In the genomic region with DNA sequence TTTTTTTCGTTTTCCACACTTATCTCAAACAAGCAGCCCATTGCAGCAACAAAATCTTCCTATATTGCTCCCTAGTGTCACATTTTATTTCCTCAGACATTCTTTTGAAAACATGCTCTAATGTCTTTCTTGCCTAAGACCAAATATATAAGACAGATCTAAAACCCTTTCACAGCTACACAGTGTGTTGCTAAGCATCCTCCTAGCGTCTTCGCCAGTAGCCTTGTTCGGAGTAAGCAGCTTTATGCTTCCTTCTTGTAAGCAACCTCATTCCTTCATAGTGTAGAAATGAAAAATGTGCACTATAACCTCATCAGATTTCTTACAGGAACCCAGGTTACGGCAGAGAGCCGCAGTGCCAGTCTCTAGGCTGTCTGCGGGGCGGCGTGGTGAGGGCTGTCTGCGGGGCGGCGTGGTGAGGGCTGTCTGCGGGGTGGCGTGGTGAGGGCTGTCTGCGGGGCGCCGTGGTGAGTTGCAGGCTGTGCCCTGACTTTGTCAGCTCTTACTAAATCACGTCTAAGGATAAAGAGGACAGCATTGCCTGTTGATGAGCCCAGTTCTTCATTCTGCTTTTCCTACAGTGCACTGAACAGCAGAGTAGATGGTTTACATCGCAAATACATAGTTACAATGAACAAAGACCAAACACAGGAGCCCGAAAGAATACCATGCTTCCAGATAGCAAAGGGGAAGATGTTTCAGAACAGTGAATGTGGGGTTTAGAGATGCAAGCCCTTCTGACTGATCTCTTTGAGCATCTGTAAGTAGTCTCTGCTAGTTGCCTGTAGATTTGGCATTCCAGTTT, we compare ENCODE assay signal across 15 mouse cellular contexts. TPM values are rescaled to one million over a fixed set of nuclear protein-coding genes. Genes with fewer than 3 reads are reported as not detected.
DNase-seq lines count a peak whose midpoint lies in the region; ATAC-seq and TF ChIP-seq lines count a peak whose summit lies in the region.
"Had no signal": no experiment of that assay in that cellular context is flagged by ENCODE, and none has a peak within 500 bp of the region (broad histone marks: within the 10 kb centered on the region; RNA-seq: fewer than 3 reads in every experiment).

No protein-coding gene starts in this region.

- WGBS in heart, embryonic 15.5 days = 52% methylated on average over 20 of the region's 20 CpGs
- WGBS in neural tube, embryonic 11.5 days = 61% methylated on average over 20 of the region's 20 CpGs
- WGBS in forebrain, postnatal 0 days = 58% methylated on average over 20 of the region's 20 CpGs
- 51% methylated on average over 20 of the region's 20 CpGs for WGBS in olfactory bulb, adult 2 months

- no peak for TF ChIP-seq POLR2A in olfactory bulb, adult 2 months (IDR thresholded peaks at IDR 0.05; ENCODE audit: insufficient read depth, low read depth, low read length)

- no peaks in the 10 kb centered on the region for H3K27me3 ChIP-seq in heart, embryonic 15.5 days
- no peaks in the 10 kb centered on the region for H3K27me3 ChIP-seq in neural tube, embryonic 11.5 days (ENCODE audit: control insufficient read depth, insufficient read depth, low read length)
- H3K27me3 ChIP-seq in forebrain, postnatal 0 days (ENCODE audit: insufficient read depth, low read length) = no peaks in the 10 kb centered on the region
- H3K27me3 ChIP-seq: CH12.LX had no signal

- TF ChIP-seq CTCF in forebrain, postnatal 0 days (IDR thresholded peaks at IDR 0.05; ENCODE audit: low read depth) = no peak
- no peak for TF ChIP-seq CTCF in olfactory bulb, adult 2 months (IDR thresholded peaks at IDR 0.05; ENCODE audit: insufficient read depth, low read depth, low read length)

- H3K4me1 ChIP-seq in heart, embryonic 15.5 days (replicated peaks) = no peaks in the 10 kb centered on the region
- H3K4me1 ChIP-seq in neural tube, embryonic 11.5 days (ENCODE audit: control insufficient read depth, insufficient read depth, low read length) = no peaks in the 10 kb centered on the region; the same call in 1 of the 2 replicates
- no peaks in the 10 kb centered on the region for H3K4me1 ChIP-seq in forebrain, postnatal 0 days (ENCODE audit: insufficient read depth)
- peaks cover 3% of the 10 kb centered on the region; the same call in 1 of the 2 replicates for H3K4me1 ChIP-seq in olfactory bulb, adult 2 months (ENCODE audit: control insufficient read depth, insufficient read depth, low read length)

- H3K9ac ChIP-seq in heart, embryonic 15.5 days = no peak overlapping the region
- H3K9ac ChIP-seq in neural tube, embryonic 11.5 days (ENCODE audit: low read length) = peak overlapping the region; percentile 11; the same call in 1 of the 2 replicates
- H3K9ac ChIP-seq in forebrain, postnatal 0 days = 0 out of 2 replicates have a peak overlapping the region, but pooled peaks have one; percentile 19
- H3K9ac ChIP-seq: liver, embryonic 14.5 days had no signal

- peak overlapping the region; percentile 24 for H3K4me2 ChIP-seq in heart, embryonic 15.5 days
- no peak overlapping the region for H3K4me2 ChIP-seq in neural tube, embryonic 11.5 days (ENCODE audit: low read depth)
- H3K4me2 ChIP-seq in forebrain, postnatal 0 days (ENCODE audit: low read depth) = peak overlapping the region; percentile 30

- no peak for ATAC-seq in heart, embryonic 15.5 days (replicated peaks; ENCODE audit: insufficient number of reproducible peaks, insufficient read depth, low FRiP score, low read depth)
- ATAC-seq in neural tube, embryonic 11.5 days (ENCODE audit: insufficient read depth, low FRiP score, low TSS enrichment) = no peak
- peak; percentile 52 for ATAC-seq in forebrain, postnatal 0 days

- H3K36me3 ChIP-seq in heart, embryonic 15.5 days = no peaks in the 10 kb centered on the region
- H3K36me3 ChIP-seq in neural tube, embryonic 11.5 days (ENCODE audit: control insufficient read depth, insufficient read depth, low read length) = no peaks in the 10 kb centered on the region
- no peaks in the 10 kb centered on the region for H3K36me3 ChIP-seq in forebrain, postnatal 0 days (ENCODE audit: insufficient read depth)

- H3K27ac ChIP-seq in heart, embryonic 15.5 days = no peak overlapping the region
- H3K27ac ChIP-seq in neural tube, embryonic 11.5 days (ENCODE audit: low read depth, low read length) = no peak overlapping the region
- no peak overlapping the region for H3K27ac ChIP-seq in forebrain, postnatal 0 days (ENCODE audit: low read depth, low read length)
- no peak overlapping the region for H3K27ac ChIP-seq in olfactory bulb, adult 2 months (ENCODE audit: insufficient read depth, low read depth, low read length)
- H3K27ac ChIP-seq: liver, embryonic 14.5 days had no signal

- intact Hi-C loops in heart, postnatal 10 days (cut with DNase I) = no loop called here

- no peak overlapping the region for H3K4me3 ChIP-seq in heart, embryonic 15.5 days
- no peak overlapping the region for H3K4me3 ChIP-seq in neural tube, embryonic 11.5 days (ENCODE audit: low read depth, low read length)
- H3K4me3 ChIP-seq in forebrain, postnatal 0 days (ENCODE audit: low read depth, low read length) = peak overlapping the region; percentile 2; the same call in 1 of the 2 replicates
- H3K4me3 ChIP-seq in olfactory bulb, adult 2 months (ENCODE audit: insufficient read depth, low read depth, low read length) = peak overlapping the region; percentile 33; the same call in 1 of the 2 replicates
- H3K4me3 ChIP-seq: erythroblast, embryonic 14.5 days had no signal

- no peak for DNase-seq in heart, postnatal 10 days
- no peak for DNase-seq in neural tube, embryonic 11.5 days (ENCODE audit: low spot score)
- no peak for DNase-seq in neural tube, embryonic 10.5 days (ENCODE audit: extremely low spot score, low spot score)
- DNase-seq in forebrain, postnatal 0 days = peak; percentile 35
- no peak for DNase-seq in cerebellum, postnatal 10 days
- DNase-seq: cerebellum, adult 9-11 months; kidney, adult 9 months; spleen, adult 18-20 months had no signal

- no peaks in the 10 kb centered on the region for H3K9me3 ChIP-seq in heart, embryonic 15.5 days (replicated peaks)
- no peaks in the 10 kb centered on the region for H3K9me3 ChIP-seq in neural tube, embryonic 11.5 days (ENCODE audit: control insufficient read depth, low read length)
- H3K9me3 ChIP-seq in forebrain, postnatal 0 days (ENCODE audit: low read length) = no peaks in the 10 kb centered on the region

RNA-seq across cellular contexts. Expression of gene A730009L09Rik, which starts 43.4 kb away (rescaled TPM):
- polyA plus RNA-seq in heart, embryonic 15.5 days (2015; fragmentation: Nextera tagmentation; extraction: Ambion mirVana) = not detected in 2 replicates
- not detected for total RNA-seq in heart, postnatal 10 days (2021)
- polyA plus RNA-seq in neural tube, embryonic 11.5 days (2014; fragmentation: Nextera tagmentation; extraction: Ambion mirVana) = not detected in 2 replicates
- total RNA-seq in forebrain, postnatal 0 days (2014; rRNA removed) = 0.08 TPM in 1 of 2 replicates, not detected in the other
- polyA plus RNA-seq in forebrain, postnatal 0 days (2015; fragmentation: Nextera tagmentation; extraction: Ambion mirVana) = 0.06 TPM in 1 of 2 replicates, not detected in the other
- polyA plus RNA-seq in olfactory bulb, adult 2 months (2012; ENCODE audit: insufficient read depth, insufficient read length, low replicate concordance, missing spikeins) = not detected in 2 replicates
- total RNA-seq: CH12.LX; granulocyte monocyte progenitor cell, adult 5-6 weeks had no signal
- polyA plus RNA-seq: erythroblast, embryonic 14.5 days; liver, embryonic 14.5 days; thymus, postnatal 0 days had no signal

Comparison
In these comparisons a context has a peak if more than half of its experiments do, and no peak if none do; other contexts are left out.
1. H3K4me3 ChIP-seq: peak in forebrain, postnatal 0 days (single experiment) and olfactory bulb, adult 2 months (single experiment); none in heart, embryonic 15.5 days (single experiment) and neural tube, embryonic 11.5 days (single experiment).